Mouse (Mus musculus) c-Kit-negative CD71-positive TER-119-positive erythroid progenitor cells, embryonic 14.5 days (primary cell): ENCODE data around the gene Zdhhc5.
A peak's percentile ranks its signal among the peaks of the same experiment; 100 is the strongest.

Experiments
- DNase-seq: peaks from one replicate; pipeline ENCODE4 v3.0.0-alpha.2; 2013; ENCODE audit warnings: low read depth, low spot score

Zdhhc5 gene

GRCm38 (mm10) chr2:84714811-84715561 lies at the start of gene Zdhhc5:
Gene Zdhhc5 (minus strand): TSS chr2:84715180.
- DNase-seq = peak; percentile 98

- no peak for DNase-seq
Observed at GRCm38 (mm10) chr2:84762818-84763217, 47.8 kb upstream of the Zdhhc5 start.

GRCm38 (mm10) chr2:84762295-84762694 lies 47.3 kb upstream of the Zdhhc5 start:
- DNase-seq = no peak

- DNase-seq = no peak
Observed at GRCm38 (mm10) chr2:84761840-84762239, 46.9 kb upstream of the Zdhhc5 start.

- no peak for DNase-seq
Observed at GRCm38 (mm10) chr2:84761309-84761708, 46.3 kb upstream of the Zdhhc5 start.

GRCm38 (mm10) chr2:84760777-84761176 lies 45.8 kb upstream of the Zdhhc5 start:
- DNase-seq = no peak

- DNase-seq = peak; percentile 59
Observed at GRCm38 (mm10) chr2:84758542-84759127, 43.7 kb upstream of the Zdhhc5 start.

GRCm38 (mm10) chr2:84757026-84757682 lies 42.2 kb upstream of the Zdhhc5 start:
- no peak for DNase-seq

- DNase-seq = no peak
Observed at GRCm38 (mm10) chr2:84756245-84756644, 41.3 kb upstream of the Zdhhc5 start.

GRCm38 (mm10) chr2:84750115-84750514 lies 35.1 kb upstream of the Zdhhc5 start:
- no peak for DNase-seq

GRCm38 (mm10) chr2:84744126-84744525 lies 29.1 kb upstream of the Zdhhc5 start:
- no peak for DNase-seq

- no peak for DNase-seq
Observed at GRCm38 (mm10) chr2:84743561-84743960, 28.6 kb upstream of the Zdhhc5 start, which contains the start of gene Gm19426. Gene Gm19426 (minus strand): TSS chr2:84743655.

GRCm38 (mm10) chr2:84742451-84743283 lies 27.7 kb upstream of the Zdhhc5 start:
- DNase-seq = no peak

GRCm38 (mm10) chr2:84741841-84742450 lies 27.0 kb upstream of the Zdhhc5 start:
- DNase-seq = no peak

GRCm38 (mm10) chr2:84740608-84741333 lies 25.8 kb upstream of the Zdhhc5 start:
- no peak for DNase-seq

- DNase-seq = no peak
Observed at GRCm38 (mm10) chr2:84738271-84738911, 23.4 kb upstream of the Zdhhc5 start.

- DNase-seq = no peak
Observed at GRCm38 (mm10) chr2:84737451-84737925, 22.5 kb upstream of the Zdhhc5 start.

GRCm38 (mm10) chr2:84736312-84737161 lies 21.6 kb upstream of the Zdhhc5 start:
- DNase-seq = no peak

- peak; percentile 93 for DNase-seq
Observed at GRCm38 (mm10) chr2:84735346-84735920, 20.5 kb upstream of the Zdhhc5 start.
